Mouse (Mus musculus): ENCODE measurements around the gene Acbd4.
A peak's percentile ranks its signal among the peaks of the same experiment; 100 is the strongest.

Acbd4 gene

DNA sequence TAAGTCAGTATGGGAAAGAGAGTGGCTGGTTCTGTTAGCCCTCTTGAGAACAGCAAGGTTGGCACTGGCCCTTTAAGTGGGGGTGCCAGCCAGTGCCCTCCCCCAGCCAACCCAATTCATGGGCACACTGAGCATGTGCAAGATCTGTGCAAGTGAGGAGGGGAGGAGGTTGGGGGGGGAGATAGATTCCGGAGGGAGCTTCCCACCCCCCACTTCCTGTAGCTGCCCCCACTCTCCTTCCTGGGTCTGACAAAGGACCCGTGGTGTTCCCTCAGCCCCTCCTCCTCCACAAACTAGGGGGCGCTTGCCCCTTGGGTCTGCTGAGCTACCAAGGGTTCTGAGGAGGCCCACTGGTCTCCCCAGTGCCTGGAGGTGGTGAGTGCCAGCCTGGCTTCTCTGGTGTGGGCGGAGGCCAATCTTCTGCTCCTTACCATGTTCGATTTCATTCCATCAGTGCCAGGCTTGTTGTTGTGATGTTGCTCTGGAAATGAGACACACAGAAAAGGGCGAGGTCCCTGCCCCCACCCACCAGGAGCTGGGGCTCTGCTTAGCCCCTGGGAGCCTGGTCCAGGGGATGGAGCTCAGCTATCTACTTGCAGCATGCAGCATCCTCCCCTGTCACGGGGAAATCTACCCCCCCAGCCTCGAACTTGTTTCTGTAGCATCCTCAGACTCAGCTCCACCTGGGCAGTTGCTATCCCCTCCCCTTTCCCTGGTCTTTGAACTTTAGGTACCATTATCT, 41.1 kb downstream of the Acbd4 start:
- peak; percentile 81 to 88 for DNase-seq

DNA sequence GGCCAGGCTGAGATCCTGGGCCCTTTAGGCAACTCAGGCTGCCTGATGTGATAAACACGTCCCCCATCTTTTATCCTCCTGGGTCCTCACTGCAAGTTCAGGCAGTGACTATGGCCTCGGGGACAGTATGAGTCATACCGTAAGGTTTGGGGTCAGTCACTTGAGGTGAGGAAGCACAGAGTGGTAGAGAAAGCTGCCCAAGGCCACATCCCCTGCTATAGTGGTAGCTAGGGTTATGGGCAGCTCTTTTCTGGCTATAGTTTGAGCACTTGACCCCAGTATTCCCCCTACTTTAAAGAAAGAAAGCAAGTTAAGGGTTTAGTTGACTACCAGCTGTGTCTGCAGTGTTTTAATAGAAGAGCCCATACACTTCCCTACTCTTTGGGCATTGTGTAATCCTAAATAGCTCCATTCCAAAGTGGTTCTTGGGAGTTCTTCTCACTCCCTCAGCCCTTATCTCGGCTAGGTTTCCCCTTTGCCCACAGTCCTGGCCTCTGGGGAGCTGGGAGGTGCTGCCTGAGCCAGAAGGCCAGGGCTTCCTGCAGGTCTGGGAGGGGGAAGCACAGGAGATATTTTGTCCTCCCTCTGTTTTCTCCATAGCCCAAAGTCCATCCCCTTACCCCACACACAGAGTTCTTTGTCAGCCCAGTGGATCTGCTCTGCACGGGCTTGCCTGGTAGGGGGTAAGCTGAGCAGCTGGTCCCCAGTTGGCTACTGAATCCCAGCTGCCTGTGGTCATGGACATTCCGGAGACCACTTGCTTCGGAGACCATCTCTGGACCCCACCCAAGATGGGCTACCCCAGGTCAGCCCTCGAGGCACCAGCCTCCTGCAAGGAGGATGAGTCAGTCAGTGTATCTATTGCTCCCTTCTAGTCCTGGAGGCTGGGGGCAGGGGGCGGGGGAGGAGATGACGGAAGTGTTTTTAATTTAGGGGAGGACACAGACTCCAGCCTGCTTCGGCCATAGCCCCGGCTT, 43.1 kb downstream of the Acbd4 start:
- no peak for DNase-seq

DNA sequence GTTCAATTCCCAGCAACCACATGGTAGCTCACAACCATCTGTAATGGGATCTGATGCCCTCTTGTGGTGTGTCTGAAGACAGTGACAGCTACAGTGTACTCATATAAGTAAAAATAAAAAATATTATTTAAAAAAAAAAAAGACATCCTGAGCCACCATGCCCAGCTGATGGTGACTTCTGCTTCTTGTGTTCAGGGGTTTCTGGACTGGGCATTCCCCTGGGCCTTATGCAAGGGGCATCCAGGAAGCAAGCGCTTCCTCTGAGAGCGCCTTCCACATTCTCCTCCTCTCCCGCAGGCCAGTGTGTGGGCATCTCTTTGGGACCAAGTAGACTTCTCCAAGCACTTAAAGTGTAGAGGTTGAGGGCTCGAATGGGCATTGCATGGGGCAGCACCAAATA, 44.9 kb downstream of the Acbd4 start:
- no peak for DNase-seq

DNA sequence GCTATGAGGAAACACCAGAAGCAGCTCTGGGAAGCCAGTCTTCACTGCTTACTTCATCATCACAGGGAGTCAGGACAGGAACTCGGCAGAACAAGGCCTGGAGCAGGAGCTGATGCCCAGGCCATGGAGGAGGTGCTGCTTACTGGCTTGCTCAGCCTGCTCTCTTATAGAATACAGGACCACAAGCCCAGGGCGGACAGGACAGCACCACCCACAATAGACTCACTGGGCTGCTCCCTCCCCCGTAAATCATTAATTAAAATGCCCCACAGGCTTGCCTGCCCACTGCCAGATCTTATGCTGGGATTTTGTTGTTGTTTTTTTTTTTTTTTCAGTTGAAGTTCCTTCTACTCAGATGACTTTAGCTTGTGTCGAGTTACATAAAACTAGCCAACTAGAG, 46.3 kb downstream of the Acbd4 start:
- DNase-seq: no peak

DNA sequence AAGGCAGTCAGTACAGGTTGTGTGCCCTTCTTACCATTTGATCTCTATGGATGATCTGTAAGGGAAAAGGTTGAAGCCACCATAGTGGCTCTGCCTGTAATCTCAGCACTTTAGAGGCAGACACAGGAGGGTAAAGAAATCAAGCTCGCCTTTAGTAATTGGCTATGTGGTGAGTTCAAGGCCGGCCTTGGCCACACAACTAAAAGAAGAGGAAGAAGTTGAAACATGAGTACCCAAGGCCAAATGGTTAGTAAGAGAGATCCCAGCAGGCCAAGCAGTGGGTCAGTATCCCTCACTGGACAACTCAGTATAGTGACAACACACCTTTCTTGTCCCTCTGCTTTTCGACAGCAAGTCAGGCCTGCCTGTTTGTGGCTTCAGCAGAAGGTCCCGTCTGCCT, 48.3 kb downstream of the Acbd4 start:
- DNase-seq: no peak

DNA sequence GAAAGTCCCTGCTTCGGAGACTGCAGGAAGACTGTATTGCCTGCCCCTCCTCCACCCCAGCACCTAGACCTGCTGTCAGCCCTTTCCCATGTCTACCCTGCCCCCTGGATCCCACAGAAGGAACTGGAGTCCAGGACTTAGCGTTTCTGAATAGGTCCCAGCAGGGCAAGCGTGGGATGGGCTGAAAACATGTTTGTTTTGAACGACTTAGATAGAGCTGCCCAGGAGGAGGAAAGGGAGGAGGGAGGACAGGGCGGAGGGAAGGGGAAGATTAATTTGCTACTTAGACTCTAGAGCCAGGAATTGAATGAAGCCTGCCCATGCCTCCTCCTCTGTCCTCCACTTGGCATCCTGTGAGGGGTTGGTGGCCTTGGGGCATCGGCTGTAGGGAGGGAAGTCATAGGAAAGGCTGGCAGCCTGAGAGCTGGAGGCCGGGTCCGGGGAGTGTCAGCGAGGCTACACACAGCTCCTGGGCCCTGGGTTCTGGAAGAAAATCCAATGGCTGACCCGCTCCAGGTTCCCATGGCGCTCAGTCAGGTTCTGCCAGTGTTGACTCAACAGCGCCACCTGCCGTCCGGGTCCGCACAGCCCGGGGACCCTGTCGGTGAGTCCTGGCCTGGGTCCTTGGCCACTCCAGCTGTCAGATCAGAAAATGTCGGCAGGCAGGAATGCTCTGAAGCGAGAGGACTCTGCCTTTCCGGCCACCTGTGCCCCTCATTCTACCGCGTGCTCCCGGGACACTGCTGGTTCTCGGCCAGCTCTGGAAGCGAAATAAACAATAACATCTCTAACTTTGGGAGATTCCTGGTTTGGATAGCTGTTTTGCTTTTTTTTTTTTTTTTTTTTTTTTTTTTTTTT, 57.4 kb downstream of the Acbd4 start:
- peak; percentile 89 to 94 for DNase-seq

DNA sequence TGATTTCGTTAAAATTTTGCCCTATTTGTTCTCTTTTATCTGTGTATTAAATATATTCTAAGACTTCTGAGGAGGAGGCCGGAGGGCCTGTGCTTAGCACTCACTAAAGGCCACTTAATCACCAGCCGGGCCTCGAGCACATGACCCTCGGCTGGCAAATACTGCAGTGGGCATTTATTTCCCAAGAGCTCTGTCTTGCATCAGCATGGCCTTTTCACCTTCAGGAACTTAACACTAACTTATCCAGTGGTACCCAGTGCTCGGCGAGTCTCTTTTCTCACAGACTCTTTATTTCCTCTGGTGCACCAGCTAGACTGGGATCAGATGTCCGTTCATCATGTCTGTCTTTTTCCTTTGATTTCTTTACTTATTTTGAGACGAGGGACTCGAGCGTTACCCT, 59.3 kb downstream of the Acbd4 start:
- no peak for DNase-seq

DNA sequence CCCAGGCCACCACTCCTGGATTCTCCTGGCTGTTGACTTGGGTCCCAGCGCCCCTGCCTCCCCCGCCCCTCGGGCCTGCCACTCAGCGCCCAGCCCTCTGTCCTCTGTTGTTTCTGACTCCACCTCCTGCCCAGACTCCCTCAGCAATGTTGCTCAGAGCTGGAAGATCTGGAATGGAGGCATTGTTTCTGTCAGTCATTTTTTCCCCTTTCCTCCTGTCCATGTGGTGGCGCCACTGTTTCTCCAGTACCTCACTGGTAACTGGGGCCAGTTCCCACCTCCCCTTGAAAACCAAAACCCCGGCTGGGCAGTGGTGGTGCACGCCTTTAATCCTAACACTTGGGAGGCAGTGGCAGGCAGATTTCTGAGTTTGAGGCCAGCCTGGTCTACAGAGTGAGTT, 60.0 kb downstream of the Acbd4 start:
- peak in 1 of 2 experiments; percentile 29 for DNase-seq

All from thymus, postnatal 36 days (tissue).